Mouse (Mus musculus) stomach, embryonic 16.5 days (tissue): ENCODE measurements at regions not wholly inside any gene's neighbourhood (a gene's known extent, or its start where the extent isn't known, plus 50 kb on each side); places are given as distances from the start of the nearest gene placed in this dataset.

Experiments used
- ATAC-seq: fragments of 200-750 bp; cut with Nextera tagmentation; 2 replicates; pipeline ENCODE4 v1.8.0; 2017; ENCODE audit warnings: moderate number of reproducible peaks, moderate TSS enrichment; ENCODE audit not compliant: insufficient read depth, low FRiP score
- H3K27ac ChIP-seq: fragments of 300-500 bp; sonication (generic); 2 replicates; pipeline ENCODE4 v1.5.1; 2014; ENCODE audit warnings: low read length
- H3K27me3 ChIP-seq: fragments of 300-500 bp; sonication (generic); 2 replicates; pipeline ENCODE4 v1.6.1; 2014; ENCODE audit warnings: low read length, control low read depth, mixed read lengths; ENCODE audit not compliant: control insufficient read depth, insufficient read depth
- H3K36me3 ChIP-seq: fragments of 300-500 bp; sonication (generic); 2 replicates; pipeline ENCODE4 v1.6.1; 2014; ENCODE audit warnings: low read length; ENCODE audit not compliant: control insufficient read depth, insufficient read depth
- H3K4me1 ChIP-seq: fragments of 300-500 bp; sonication (generic); 2 replicates; pipeline ENCODE4 v1.6.1; 2014; ENCODE audit warnings: low read length, control low read depth, mixed read lengths; ENCODE audit not compliant: control insufficient read depth, insufficient read depth
- H3K4me2 ChIP-seq: fragments of 300-500 bp; sonication (generic); 2 replicates; pipeline ENCODE4 v1.6.1; 2014; ENCODE audit warnings: low read depth, low read length, mixed read lengths
- H3K4me3 ChIP-seq: fragments of 300-500 bp; sonication (generic); replicated peaks from 2 replicates; pipeline ENCODE4 v1.5.1; 2014; ENCODE audit warnings: mild to moderate bottlenecking, low read length
- H3K9ac ChIP-seq: fragments of 300-500 bp; sonication (generic); 2 replicates; pipeline ENCODE4 v1.6.1; 2014; ENCODE audit warnings: low read length
- H3K9me3 ChIP-seq: fragments of 300-500 bp; sonication (generic); replicated peaks from 2 replicates; pipeline ENCODE4 v1.6.1; 2016; ENCODE audit warnings: low read length, control low read depth; ENCODE audit not compliant: control insufficient read depth
- WGBS: fragments of 180-500 bp; shearing (Covaris S2); extraction: QIAGEN DNeasy Blood & Tissue Kit; methylation state at CpG from one replicate; pipeline ENCODE4 v1.1.7; 2014; 5-methylcytosine and 5-hydroxymethylcytosine counted together

DNA sequence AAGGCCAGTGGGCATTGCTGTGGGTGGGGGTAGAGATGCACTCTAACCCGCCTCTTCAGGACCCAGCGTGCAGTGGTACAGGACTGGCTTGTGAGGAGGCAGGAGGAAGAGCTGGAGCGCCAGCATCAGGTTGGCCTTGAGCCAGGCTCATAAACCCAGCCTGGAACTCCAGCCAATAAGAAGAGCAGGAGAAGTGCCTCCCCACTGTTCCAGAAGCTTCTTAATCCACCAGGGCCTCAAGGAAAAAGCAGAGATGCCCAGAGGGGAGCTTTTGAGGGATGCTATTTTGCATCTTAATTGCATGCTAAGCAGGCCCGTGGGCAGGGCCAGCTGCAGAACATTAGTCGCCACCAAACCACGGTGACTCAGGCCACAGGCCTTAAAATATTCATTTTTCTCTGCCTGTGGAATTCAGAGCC is 161.4 kb upstream of the Zc3h12a start:
- no peak overlapping the region for H3K4me3 ChIP-seq
- no peak overlapping the region for H3K27ac ChIP-seq
- no peaks in the 10 kb centered on the region for H3K4me1 ChIP-seq
- no peaks in the 10 kb centered on the region for H3K36me3 ChIP-seq
- no peaks in the 10 kb centered on the region for H3K27me3 ChIP-seq
- H3K9me3 ChIP-seq = no peaks in the 10 kb centered on the region
- no peak overlapping the region for H3K4me2 ChIP-seq
- 59% methylated on average over 6 of the region's 6 CpGs for WGBS
- ATAC-seq = no peak
- H3K9ac ChIP-seq = no peak overlapping the region

DNA sequence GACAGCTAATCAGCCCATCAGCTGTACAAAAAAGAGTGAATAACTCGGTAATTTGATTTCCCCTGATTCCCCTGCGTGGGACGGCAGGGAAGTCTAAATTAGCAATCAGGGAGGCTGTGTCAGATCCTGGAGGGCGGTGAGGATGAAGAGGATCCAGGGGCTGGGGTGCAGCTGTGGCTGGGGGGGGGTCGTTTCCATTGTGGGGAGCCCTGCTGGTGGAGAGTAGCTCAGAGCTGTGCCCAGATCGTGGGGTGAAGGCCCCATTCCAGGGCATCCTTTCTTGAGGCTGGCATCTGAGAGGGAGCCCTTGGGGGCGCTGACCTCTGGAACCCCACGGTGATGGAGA is 155.3 kb upstream of the Zc3h12a start:
- no peak overlapping the region for H3K9ac ChIP-seq
- no peaks in the 10 kb centered on the region for H3K4me1 ChIP-seq
- ATAC-seq = no peak
- no peaks in the 10 kb centered on the region for H3K9me3 ChIP-seq
- H3K27me3 ChIP-seq = no peaks in the 10 kb centered on the region
- no peaks in the 10 kb centered on the region for H3K36me3 ChIP-seq
- no peak overlapping the region for H3K4me2 ChIP-seq
- WGBS = 29% methylated on average over 8 of the region's 8 CpGs
- no peak overlapping the region for H3K4me3 ChIP-seq
- H3K27ac ChIP-seq = no peak overlapping the region

DNA sequence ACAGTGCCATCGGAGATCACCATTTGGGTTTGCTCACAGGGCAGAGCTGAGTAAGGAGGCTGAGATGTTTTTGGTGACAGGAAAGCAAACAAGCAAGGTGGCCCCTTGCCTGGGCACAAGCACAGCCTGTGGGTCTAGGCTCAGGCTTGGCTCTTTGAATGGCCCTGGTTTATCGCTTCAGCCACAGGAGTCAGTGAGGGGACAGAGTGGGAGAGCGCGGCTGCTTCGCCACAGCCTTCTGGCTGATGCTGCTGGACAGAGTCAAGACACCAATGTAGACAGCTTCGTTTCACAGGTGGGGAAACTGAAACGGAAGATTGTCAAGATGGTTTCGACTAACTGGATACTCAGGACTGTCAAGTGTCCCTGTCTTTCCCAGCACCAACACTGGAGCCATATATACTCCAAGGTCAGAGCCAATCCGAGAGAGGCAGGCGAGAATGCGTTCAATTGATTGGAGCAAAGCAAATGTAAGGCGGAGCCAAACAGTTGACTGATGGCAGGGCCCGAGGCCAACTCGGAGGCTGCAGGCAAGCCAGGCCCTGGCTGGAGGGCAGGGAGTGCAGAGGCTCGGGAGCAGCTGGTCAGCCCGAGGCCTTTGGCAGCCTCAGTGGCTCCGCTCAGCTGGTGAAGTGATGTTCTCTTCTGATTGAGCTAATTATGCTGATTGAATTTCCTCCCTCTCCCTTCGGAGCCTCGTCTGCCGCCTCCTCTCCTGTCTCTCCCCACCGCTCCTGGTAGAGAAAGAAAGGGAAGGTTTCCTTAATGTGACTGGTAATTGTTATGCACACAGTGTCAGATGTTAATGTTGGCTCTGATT is 154.7 kb upstream of the Zc3h12a start:
- Histone ChIP-seq H3K9ac (no peak overlapping the region), H3K4me1 (no peaks in the 10 kb centered on the region), H3K27me3 (no peaks in the 10 kb centered on the region), H3K27ac (no peak overlapping the region), H3K4me2 (no peak overlapping the region), H3K36me3 (no peaks in the 10 kb centered on the region), H3K9me3 (no peaks in the 10 kb centered on the region), H3K4me3 (no peak overlapping the region)
- 13% methylated on average over 21 of the region's 21 CpGs for WGBS
- peak; percentile 61 for ATAC-seq

DNA sequence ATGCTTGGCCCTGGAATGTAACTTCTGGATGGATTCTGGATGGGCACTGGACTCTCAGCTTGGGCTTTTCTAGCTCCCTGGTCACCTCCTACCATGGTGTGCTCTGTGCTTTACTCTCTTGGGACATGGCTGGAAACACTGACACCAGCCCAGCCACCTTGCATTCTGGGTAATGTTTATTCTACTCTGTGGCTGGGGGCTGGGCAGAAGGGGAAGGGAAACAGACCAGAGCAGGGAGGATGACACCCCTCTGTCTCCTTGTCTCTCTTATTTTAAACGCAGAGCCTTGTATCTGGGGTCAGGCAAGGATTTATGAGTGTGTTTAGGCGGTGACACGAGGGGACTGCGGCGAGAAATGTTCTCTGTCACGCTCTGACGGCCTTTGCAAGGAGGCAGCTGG is 151.5 kb upstream of the Zc3h12a start:
- no peak for ATAC-seq
- no peak overlapping the region for H3K9ac ChIP-seq
- no peaks in the 10 kb centered on the region for H3K36me3 ChIP-seq
- H3K9me3 ChIP-seq = no peaks in the 10 kb centered on the region
- H3K4me3 ChIP-seq = no peak overlapping the region
- H3K27ac ChIP-seq = no peak overlapping the region
- H3K4me2 ChIP-seq = no peak overlapping the region
- 41% methylated on average over 7 of the region's 7 CpGs for WGBS
- no peaks in the 10 kb centered on the region for H3K4me1 ChIP-seq
- peaks cover 8% of the 10 kb centered on the region; the same call in 1 of the 2 replicates for H3K27me3 ChIP-seq

DNA sequence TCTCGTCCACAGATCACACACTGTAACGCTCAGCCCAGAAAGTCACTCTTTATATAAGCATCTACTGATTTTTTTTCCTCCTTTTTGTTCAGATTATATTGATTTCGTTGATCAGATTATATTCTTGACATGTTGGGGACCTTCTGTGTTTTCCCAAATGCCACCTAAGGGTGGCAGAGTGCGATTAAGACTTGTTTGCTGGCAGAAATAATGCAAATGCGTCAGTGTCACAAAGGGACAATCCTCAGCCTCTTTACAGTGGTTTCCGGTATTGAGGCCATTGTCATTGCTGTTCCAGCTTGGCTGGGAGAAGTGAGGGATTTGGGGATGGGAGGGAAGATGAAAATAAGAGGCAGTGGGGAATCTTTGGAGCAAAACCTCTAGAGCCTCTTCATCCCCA is 149.2 kb upstream of the Zc3h12a start:
- Histone ChIP-seq H3K9ac (no peak overlapping the region), H3K4me3 (no peak overlapping the region), H3K27me3 (peaks cover 8% of the 10 kb centered on the region)

DNA sequence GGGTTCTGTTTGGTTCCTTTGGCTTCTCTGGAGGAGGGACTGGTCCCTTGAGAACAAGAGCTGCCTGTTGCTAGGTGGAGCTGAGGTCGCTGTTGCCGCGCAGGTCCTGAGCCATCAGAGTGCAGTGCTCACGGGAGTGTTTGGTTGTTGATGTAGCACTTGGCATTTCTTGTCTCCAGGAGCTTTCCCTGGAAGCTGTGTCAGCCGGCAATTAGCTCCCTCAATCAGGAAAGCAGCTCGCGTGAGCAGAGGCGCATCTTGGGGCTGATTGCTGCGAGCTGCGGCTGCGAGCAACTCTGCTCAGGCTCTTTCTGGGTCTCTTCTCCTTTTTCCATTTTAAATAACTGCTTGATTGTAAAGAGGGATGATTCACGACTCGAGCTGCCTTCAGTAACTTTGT is 147.6 kb upstream of the Zc3h12a start:
- Histone ChIP-seq H3K9ac (no peak overlapping the region), H3K27me3 (peaks cover 8% of the 10 kb centered on the region), H3K27ac (no peak overlapping the region), H3K4me2 (no peak overlapping the region), H3K4me1 (no peaks in the 10 kb centered on the region), H3K36me3 (no peaks in the 10 kb centered on the region), H3K4me3 (no peak overlapping the region), H3K9me3 (no peaks in the 10 kb centered on the region)
- 2% methylated on average over 13 of the region's 13 CpGs for WGBS
- no peak for ATAC-seq

More for the DNA sequence above, 149.2 kb upstream of the Zc3h12a start:
- no peak for ATAC-seq
- 66% methylated on average over 6 of the region's 6 CpGs for WGBS
- Histone ChIP-seq H3K4me2 (no peak overlapping the region), H3K4me1 (no peaks in the 10 kb centered on the region), H3K27ac (no peak overlapping the region), H3K9me3 (no peaks in the 10 kb centered on the region), H3K36me3 (no peaks in the 10 kb centered on the region)

DNA sequence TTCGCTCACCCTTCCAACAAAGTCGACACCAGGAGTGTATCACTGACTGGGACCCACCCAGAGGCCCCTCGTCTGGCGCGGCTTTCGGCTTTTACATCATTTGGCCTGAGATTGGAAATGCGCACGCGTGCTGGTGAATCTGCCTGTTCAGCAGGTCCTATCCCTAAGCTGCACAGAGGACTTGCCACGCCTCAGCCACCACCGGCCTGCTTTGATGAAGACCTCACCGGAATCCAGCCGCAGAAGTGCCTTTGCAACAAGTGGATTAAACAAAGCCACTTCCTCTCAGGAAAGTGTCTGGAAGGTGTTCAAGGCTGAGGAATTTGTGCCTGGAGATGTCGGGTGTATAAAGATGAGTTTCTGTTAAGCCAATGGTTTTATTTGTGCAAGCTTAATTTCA is 143.3 kb upstream of the Zc3h12a start:
- peaks cover 8% of the 10 kb centered on the region for H3K27me3 ChIP-seq
- no peak overlapping the region for H3K9ac ChIP-seq
- no peaks in the 10 kb centered on the region for H3K36me3 ChIP-seq
- no peaks in the 10 kb centered on the region for H3K4me1 ChIP-seq
- no peak overlapping the region for H3K27ac ChIP-seq
- H3K4me3 ChIP-seq = no peak overlapping the region
- H3K4me2 ChIP-seq = no peak overlapping the region
- 75% methylated on average over 14 of the region's 14 CpGs for WGBS
- ATAC-seq = no peak
- no peaks in the 10 kb centered on the region for H3K9me3 ChIP-seq

DNA sequence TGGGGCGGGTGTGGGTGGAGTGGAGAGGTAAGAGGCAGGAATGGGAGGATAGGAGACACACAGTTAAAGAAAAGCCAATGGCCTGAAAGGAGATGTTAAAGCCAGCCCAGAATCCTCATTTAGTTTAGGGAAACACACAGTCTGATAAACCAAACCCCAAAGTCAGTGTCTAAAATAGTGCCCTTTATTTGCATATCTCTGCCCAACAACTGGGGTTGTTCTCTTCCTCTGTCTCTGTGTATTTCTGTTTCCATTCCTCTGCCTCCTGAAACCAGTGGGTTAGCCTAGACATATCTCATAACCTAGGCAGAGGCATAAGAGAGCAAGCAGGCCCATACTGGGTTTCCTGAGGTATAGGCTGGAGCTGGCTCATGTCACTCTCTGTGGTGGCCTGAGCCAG is 138.6 kb upstream of the Zc3h12a start:
- ATAC-seq = no peak
- no peaks in the 10 kb centered on the region for H3K36me3 ChIP-seq
- no peak overlapping the region for H3K4me3 ChIP-seq
- 75% methylated on average over 1 of the region's 1 CpGs for WGBS
- no peak overlapping the region for H3K4me2 ChIP-seq
- no peaks in the 10 kb centered on the region; the same call in 1 of the 2 replicates for H3K27me3 ChIP-seq
- no peak overlapping the region for H3K9ac ChIP-seq
- no peak overlapping the region for H3K27ac ChIP-seq
- H3K4me1 ChIP-seq = no peaks in the 10 kb centered on the region
- H3K9me3 ChIP-seq = no peaks in the 10 kb centered on the region

DNA sequence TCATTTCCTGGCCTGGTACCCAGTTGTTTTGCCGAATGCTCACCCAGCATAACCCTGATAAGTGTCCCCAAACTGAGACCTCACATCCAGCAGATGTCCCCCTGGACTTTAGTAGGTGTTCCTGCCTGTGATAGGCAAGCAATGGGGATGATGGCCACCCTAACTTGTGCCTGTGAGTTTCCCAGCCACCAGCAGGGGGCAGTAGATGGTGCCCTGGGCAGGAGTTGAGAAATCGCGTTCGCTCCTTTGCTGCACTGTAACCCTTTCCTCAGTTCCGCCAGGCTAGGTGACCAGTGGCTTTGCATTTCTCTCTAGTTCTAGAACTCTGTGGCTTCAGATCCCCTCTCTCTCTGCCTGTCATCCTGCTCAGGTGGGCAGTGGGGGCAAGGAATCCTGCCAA is 137.9 kb upstream of the Zc3h12a start:
- Histone ChIP-seq H3K4me3 (no peak overlapping the region), H3K27ac (no peak overlapping the region), H3K9me3 (no peaks in the 10 kb centered on the region), H3K4me1 (no peaks in the 10 kb centered on the region), H3K4me2 (no peak overlapping the region), H3K36me3 (no peaks in the 10 kb centered on the region), H3K27me3 (no peaks in the 10 kb centered on the region), H3K9ac (no peak overlapping the region)
- WGBS = 13% methylated on average over 5 of the region's 5 CpGs
- no peak for ATAC-seq
